Mouse (Mus musculus) hindbrain, embryonic 10.5 days (tissue): Measurements from ENCODE around the gene Hspa8. TPM values are rescaled to one million over a fixed set of nuclear protein-coding genes. Genes with fewer than 3 reads are reported as not detected.
"Not testable (repeated sequence)": the region's sequence is repeated elsewhere in the genome, so short reads cannot be mapped to it uniquely, and the experiment has no call there.

Experiments
- DNase-seq: peaks from one replicate; pipeline ENCODE4 v3.0.0-alpha.2; 2017; ENCODE audit warnings: low spot score
- H3K27ac ChIP-seq: fragments of 300-500 bp; sonication (generic); 2 replicates; pipeline ENCODE4 v1.5.1; 2016; ENCODE audit warnings: mild to moderate bottlenecking, moderate library complexity
- H3K27me3 ChIP-seq: fragments of 300-500 bp; sonication (generic); 2 replicates; pipeline ENCODE4 v1.6.1; 2016; ENCODE audit warnings: mild to moderate bottlenecking; ENCODE audit not compliant: poor library complexity, insufficient read depth, severe bottlenecking
- H3K36me3 ChIP-seq: fragments of 300-500 bp; sonication (generic); 2 replicates; pipeline ENCODE4 v1.6.1; 2016; ENCODE audit warnings: mild to moderate bottlenecking, moderate library complexity
- H3K4me1 ChIP-seq: fragments of 300-500 bp; sonication (generic); replicated peaks from 2 replicates; pipeline ENCODE4 v1.6.1; 2016; ENCODE audit warnings: mild to moderate bottlenecking
- H3K4me3 ChIP-seq: fragments of 300-500 bp; sonication (generic); 2 replicates; pipeline ENCODE4 v1.5.1; 2016; ENCODE audit warnings: mild to moderate bottlenecking, moderate library complexity
- H3K9me3 ChIP-seq: fragments of 300-500 bp; sonication (generic); 2 replicates; pipeline ENCODE4 v1.6.1; 2016; ENCODE audit warnings: mild to moderate bottlenecking, moderate library complexity
- WGBS: fragments of 180-500 bp; shearing (Covaris S2); methylation state at CpG from one replicate; pipeline ENCODE4 v1.1.7; 2016; 5-methylcytosine and 5-hydroxymethylcytosine counted together
- polyA plus RNA-seq: library from polyadenylated mRNA; unstranded; fragments of >200 nt; fragmentation: Nextera tagmentation; extraction: Ambion mirVana; gene quantifications from 2 replicates; pipeline ENCODE4 v1.2.1, GENCODE M21; 2016

Hspa8 gene
- polyA plus RNA-seq, 1 experiment from 2014 or later: 2,933 TPM

DNA sequence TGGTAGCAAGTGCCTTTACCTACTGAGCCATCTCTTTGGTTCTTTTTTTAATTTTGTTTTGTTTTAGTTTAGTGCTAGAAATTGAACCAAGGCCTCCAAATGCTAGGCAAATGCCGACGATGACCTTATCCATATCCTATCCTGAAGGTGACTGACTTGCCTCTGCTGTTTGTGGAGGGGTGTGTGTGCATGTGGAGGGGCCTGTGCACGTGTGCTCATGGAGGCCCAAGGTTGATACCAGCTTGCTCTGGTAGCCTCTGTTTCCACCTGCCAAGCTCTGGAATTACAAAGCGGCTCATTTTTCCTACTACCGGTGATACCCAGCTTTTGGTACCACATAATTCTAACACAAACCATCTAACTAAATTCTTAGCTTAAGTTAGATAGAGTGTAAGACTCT is 7.2 kb upstream of the Hspa8 start:
- Histone ChIP-seq H3K4me3 (no peak overlapping the region), H3K27ac (no peak overlapping the region)
- WGBS: 94% methylated on average over 5 of the region's 5 CpGs

DNA sequence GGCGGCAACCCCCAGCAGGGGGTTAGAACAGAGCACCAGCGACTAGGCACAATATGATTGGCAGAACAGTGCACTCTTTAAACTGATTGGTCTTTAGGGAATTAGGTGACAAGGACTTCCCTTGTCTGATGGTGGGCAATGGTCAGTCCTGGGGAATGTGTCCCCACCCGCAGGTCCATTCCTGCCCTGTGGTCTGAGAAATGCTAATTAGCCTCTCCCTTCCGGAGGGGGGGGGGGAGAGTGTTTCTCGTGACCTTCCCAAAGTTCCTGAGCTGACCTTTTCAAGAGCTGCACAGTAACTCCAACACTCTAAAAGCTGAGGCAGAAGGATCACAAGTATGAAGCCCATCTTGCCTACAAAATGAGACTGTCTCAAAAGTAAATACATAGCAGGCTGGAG is 6.5 kb upstream of the Hspa8 start:
- Histone ChIP-seq H3K27ac (no peak overlapping the region), H3K4me3 (no peak overlapping the region), H3K36me3 (no peaks in the 10 kb centered on the region), H3K9me3 (no peaks in the 10 kb centered on the region), H3K4me1 (peaks cover 19% of the 10 kb centered on the region), H3K27me3 (no peaks in the 10 kb centered on the region)
- WGBS: 11% methylated on average over 5 of the region's 5 CpGs
- DNase-seq: peak; percentile 23

More for the DNA sequence above, 7.2 kb upstream of the Hspa8 start:
- Histone ChIP-seq H3K9me3 (no peaks in the 10 kb centered on the region), H3K36me3 (no peaks in the 10 kb centered on the region), H3K27me3 (no peaks in the 10 kb centered on the region), H3K4me1 (peaks cover 12% of the 10 kb centered on the region)
- DNase-seq: no peak

DNA sequence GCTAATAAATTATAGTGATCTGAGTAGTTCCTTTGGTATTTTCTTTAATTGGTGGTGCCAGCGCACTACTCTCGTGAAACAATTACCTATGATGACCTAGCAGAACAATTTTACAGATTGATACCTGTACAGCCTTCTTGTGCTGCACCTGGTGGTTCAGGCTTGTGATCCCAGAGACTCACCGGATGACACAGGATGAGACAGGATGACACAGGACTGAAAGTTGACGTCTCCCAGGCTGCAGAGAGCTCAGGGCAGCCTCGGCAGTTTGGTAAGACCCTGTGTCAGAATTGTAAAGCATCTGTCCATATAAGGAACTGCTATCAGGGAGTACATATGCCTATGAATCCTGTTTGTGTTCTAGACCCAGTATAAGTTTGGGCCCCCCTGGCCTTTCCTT is 5.9 kb upstream of the Hspa8 start:
- H3K27me3 ChIP-seq: no peaks in the 10 kb centered on the region
- DNase-seq: no peak
- H3K27ac ChIP-seq: no peak overlapping the region
- WGBS: 69% methylated on average over 5 of the region's 5 CpGs
- H3K36me3 ChIP-seq: no peaks in the 10 kb centered on the region
- no peaks in the 10 kb centered on the region for H3K9me3 ChIP-seq
- no peak overlapping the region for H3K4me3 ChIP-seq
- H3K4me1 ChIP-seq: peaks cover 26% of the 10 kb centered on the region

DNA sequence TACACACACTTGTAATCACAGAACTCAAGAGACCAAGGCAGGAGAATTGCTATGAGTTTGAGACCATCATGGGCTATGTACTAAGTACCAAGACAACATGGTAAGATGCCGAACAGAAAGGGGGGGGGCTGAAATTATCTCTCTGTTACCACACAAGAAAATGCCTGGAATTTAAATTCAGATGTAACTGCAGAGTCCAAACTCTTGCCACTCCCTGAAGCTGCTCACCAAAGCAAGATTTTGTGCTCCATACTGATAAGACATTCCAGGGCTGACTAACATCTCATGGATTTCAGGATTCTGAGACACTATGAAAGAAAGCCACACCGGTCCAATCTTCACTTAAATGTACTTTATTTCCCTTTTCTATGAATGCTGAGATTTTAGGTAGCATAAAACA is 5.2 kb upstream of the Hspa8 start:
- Histone ChIP-seq H3K4me1 (peaks cover 27% of the 10 kb centered on the region), H3K36me3 (no peaks in the 10 kb centered on the region), H3K27ac (no peak overlapping the region), H3K4me3 (no peak overlapping the region), H3K27me3 (no peaks in the 10 kb centered on the region), H3K9me3 (no peaks in the 10 kb centered on the region)
- DNase-seq: no peak
- WGBS: 83% methylated on average over 2 of the region's 2 CpGs

DNA sequence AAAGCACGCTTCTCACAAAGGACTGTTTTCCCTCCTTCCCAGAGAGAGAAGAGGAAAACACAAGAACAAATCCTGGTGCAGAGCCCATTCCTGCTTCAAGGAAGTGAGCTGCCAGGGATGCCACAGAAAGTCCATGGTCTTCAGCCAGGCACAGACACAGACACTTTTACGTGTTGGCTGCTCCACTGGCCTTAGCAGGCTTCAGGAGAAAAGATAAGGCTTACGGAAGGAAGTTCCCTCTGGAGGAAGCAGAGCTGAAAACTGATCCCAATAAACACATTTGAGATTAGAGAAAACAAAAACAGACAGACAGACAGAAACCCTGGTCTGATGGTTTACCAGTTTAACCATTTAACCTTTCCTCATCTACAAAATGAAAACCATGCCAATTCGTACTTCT is 4.7 kb upstream of the Hspa8 start:
- Histone ChIP-seq H3K27ac (no peak overlapping the region), H3K4me3 (no peak overlapping the region), H3K9me3 (no peaks in the 10 kb centered on the region), H3K36me3 (no peaks in the 10 kb centered on the region), H3K27me3 (no peaks in the 10 kb centered on the region), H3K4me1 (peaks cover 30% of the 10 kb centered on the region)
- DNase-seq: no peak
- WGBS: 76% methylated on average over 4 of the region's 4 CpGs

DNA sequence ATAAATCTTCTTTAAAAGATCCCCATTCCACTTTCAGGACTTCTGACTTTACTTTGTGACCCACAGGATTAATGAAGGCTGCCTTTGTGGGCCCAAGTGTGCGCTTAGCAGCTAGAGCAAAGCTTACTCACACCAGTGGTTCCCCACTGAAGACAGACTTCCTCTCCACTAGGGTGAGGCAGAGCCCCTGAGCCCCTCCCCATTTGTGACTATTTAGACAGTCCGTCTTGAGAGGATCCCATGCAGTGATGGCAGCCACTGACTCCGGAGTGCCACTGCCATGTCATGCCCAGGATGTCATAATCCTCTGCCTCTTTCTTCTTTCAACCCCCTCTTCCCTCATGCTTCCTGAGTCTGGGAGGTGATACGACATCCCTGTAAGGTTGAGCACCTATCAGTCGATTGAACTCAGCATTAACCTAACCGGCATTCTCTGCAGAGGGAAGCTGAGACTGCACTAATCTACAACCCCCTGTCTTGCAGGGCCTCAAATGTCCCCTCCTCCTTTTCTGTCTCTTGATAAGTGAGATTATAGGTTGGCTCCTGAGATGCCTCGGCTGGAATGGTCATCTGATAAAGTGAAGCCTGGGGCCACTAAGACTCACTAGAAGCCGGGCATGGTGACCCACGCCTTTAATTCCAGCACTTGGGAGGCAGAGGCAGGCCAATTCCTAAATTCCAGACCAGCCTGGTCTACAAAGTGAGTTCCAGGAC is 2.4 kb upstream of the Hspa8 start:
- Histone ChIP-seq H3K9me3 (no peaks in the 10 kb centered on the region), H3K36me3 (peaks cover 16% of the 10 kb centered on the region), H3K4me3 (no peak overlapping the region), H3K27me3 (no peaks in the 10 kb centered on the region), H3K4me1 (peaks cover 32% of the 10 kb centered on the region), H3K27ac (peak overlapping the region; percentile 99)
- no peak for DNase-seq
- WGBS: 75% methylated on average over 9 of the region's 9 CpGs

DNA sequence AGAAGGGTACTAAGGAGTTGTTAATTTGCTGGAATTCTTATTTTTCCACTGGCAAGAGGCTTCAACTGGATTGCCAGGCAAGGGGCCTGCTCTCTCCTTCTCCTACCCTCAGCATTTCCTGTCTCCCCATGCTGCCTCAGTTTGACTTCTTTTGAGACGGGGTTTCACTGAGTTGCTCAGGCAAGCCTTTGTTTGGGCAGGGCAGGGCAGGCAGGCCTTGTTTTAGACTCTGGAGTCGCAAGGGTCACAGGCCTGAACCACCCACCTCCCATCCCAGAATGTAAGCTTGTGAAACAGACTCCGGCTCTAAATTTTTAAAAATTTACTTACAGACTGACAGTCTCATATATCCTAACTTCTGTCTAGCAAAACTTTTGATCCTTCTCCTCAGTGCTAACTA is 1.7 kb upstream of the Hspa8 start:
- Histone ChIP-seq H3K9me3 (no peaks in the 10 kb centered on the region), H3K4me3 (peak overlapping the region; percentile 99; the same call in 1 of the 2 replicates), H3K27ac (peak overlapping the region; percentile 99), H3K27me3 (no peaks in the 10 kb centered on the region), H3K36me3 (peaks cover 24% of the 10 kb centered on the region), H3K4me1 (peaks cover 35% of the 10 kb centered on the region)
- peak; percentile 47 for DNase-seq
- 13% methylated on average over 3 of the region's 3 CpGs for WGBS

DNA sequence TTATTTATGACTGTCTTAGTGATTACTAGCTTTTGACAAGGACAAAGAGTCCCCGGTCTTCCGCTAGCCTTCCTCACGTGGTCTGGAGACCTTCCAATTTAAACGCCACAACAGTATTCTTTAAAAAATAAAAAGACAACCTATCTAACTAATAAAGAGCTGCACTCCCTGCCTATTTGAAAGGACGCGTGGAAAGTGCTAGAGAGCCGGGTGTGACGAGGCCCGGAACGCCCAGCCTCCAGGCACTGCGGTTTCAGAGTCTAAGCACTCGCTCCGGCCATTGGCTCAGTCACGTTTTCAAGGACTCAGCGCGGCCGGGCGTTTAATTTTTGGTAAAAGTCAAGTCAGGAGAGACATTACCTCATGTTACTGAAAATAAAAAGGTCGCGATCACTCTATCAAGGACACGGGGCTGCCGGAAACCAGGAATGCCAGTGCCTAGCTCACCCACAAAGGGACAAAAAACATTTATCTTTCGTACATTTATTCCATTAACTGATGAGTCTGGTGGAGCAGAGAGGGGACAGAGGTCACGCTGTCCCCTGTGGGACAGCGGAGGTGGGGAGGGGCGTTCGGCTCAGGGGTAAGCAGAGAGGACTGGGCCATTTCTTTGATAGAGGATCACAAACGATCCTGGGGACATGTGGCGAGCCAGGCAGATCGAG is 815 bp upstream of the Hspa8 start:
- H3K27me3 ChIP-seq: no peaks in the 10 kb centered on the region
- H3K36me3 ChIP-seq: peaks cover 32% of the 10 kb centered on the region
- peaks cover 31% of the 10 kb centered on the region for H3K4me1 ChIP-seq
- H3K27ac ChIP-seq: peak overlapping the region; percentile 99
- peak; percentile 78 for DNase-seq
- H3K4me3 ChIP-seq: peak overlapping the region; percentile 99
- 3% methylated on average over 30 of the region's 30 CpGs for WGBS
- no peaks in the 10 kb centered on the region for H3K9me3 ChIP-seq

DNA sequence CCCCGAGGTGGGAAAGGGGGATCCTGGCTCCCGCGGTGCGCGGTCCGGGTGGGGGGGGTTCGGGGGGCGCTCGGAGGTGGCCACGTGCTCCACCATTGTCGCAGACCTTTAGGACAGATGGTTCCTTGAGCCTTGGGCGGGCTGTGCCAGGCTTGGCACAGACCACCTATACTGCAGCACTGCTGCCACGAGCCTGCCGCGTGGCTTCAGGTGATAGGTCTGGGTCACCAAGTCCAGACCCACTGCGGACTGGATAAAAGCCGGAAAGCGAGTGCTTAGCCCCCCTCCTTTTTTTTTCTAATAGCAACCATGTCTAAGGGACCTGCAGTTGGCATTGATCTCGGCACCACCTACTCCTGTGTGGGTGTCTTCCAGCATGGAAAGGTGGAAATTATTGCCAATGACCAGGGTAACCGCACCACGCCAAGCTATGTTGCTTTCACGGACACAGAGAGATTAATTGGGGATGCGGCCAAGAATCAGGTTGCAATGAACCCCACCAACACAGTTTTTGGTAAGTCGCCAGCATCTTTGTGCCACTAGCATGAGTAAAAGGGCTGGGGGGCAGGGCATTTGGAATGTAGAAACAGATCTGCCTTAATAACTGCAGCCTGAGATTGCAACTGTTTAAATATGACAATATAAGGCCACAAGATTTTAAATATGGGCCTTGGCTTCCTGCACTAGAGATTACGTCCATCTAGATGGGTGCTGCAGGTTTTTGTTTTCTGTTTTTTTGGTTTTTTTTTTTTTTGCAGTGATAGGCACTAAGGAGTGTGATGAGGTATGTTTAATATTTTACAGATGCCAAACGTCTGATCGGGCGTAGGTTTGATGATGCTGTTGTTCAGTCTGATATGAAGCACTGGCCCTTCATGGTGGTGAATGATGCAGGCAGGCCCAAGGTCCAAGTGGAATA is 1.1 kb downstream of the Hspa8 start:
- Histone ChIP-seq H3K27ac (peak overlapping the region; percentile 99), H3K36me3 (peaks cover 51% of the 10 kb centered on the region), H3K4me1 (peaks cover 47% of the 10 kb centered on the region), H3K4me3 (peak overlapping the region; percentile 99)
- under 1% methylated on average over 28 of the region's 28 CpGs for WGBS
- DNase-seq, H3K27me3 ChIP-seq, H3K9me3 ChIP-seq: not testable (repeated sequence)

DNA sequence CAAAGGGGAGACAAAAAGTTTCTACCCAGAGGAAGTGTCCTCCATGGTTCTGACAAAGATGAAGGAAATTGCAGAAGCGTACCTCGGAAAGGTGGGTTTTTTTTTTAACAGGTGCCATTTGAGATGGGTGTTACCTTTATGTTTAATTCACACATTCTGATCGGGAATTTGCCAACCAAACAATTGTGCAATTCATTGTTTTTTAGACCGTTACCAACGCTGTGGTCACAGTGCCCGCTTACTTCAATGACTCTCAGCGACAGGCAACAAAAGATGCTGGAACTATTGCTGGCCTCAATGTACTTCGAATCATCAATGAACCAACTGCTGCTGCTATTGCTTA is 1.7 kb downstream of the Hspa8 start:
- Histone ChIP-seq H3K4me3 (peak overlapping the region; percentile 99), H3K4me1 (peaks cover 53% of the 10 kb centered on the region), H3K36me3 (peaks cover 57% of the 10 kb centered on the region)
- DNase-seq, H3K9me3 ChIP-seq, H3K27me3 ChIP-seq, H3K27ac ChIP-seq: not testable (repeated sequence)
- 5% methylated on average over 8 of the region's 8 CpGs for WGBS

DNA sequence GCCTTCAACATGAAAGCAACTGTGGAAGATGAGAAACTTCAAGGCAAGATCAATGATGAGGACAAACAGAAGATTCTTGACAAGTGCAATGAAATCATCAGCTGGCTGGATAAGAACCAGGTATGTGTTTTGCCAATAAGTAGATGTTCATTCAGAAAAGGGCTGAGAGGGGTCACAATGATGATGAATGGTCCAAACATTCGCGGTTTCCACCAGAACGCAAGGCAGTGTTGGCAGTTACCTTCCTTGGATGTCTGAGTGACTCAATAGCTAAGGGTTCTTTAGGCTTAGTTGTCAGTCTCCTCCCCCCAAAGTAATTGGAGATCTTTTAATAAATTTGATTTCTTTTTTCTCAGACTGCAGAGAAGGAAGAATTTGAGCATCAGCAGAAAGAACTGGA is 3.8 kb downstream of the Hspa8 start:
- peaks cover 61% of the 10 kb centered on the region for H3K36me3 ChIP-seq

DNA sequence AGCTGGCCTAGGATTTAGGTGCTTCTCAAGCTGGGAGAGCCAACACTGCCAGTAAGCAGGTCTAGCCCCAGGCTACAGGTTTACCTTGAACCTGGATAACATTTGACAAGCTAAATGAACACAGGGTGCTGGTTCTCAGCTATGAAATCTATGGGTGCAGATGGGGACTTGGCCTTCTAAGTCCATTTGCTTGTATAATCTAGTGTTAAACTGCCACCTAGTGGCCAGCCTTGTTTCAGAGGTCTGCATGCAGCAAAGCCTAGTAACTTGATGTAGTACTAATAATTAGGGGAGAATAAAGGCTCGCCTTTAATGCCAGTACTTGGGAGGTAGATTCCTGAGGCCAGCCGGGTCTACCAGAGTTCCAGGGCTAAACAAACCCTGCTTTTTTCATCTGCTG is 4.5 kb downstream of the Hspa8 start:
- H3K4me1 ChIP-seq: peaks cover 56% of the 10 kb centered on the region
- H3K4me3 ChIP-seq: peak overlapping the region; percentile 27
- 30% methylated on average over 2 of the region's 2 CpGs for WGBS
- DNase-seq: peak; percentile 68
- peaks cover 61% of the 10 kb centered on the region for H3K36me3 ChIP-seq
- H3K27ac ChIP-seq: no peak overlapping the region
- no peaks in the 10 kb centered on the region for H3K27me3 ChIP-seq
- H3K9me3 ChIP-seq: no peaks in the 10 kb centered on the region

More for the DNA sequence above, 3.8 kb downstream of the Hspa8 start:
- H3K9me3 ChIP-seq, DNase-seq, H3K27me3 ChIP-seq, H3K27ac ChIP-seq: not testable (repeated sequence)
- H3K4me3 ChIP-seq: peak overlapping the region; percentile 27; the same call in 1 of the 2 replicates
- 73% methylated on average over 3 of the region's 3 CpGs for WGBS
- H3K4me1 ChIP-seq: peaks cover 59% of the 10 kb centered on the region
